Mouse (Mus musculus) liver, embryonic 11.5 days (tissue): Measurements from ENCODE around the gene Hist2h2aa2. TPM values are rescaled to one million over a fixed set of nuclear protein-coding genes. Genes with fewer than 3 reads are reported as not detected.
"Not testable (repeated sequence)": the region's sequence is repeated elsewhere in the genome, so short reads cannot be mapped to it uniquely, and the experiment has no call there.

ENCODE experiments used
- ATAC-seq: fragments of 200-750 bp; cut with Nextera tagmentation; replicated peaks from 2 replicates; pipeline ENCODE4 v1.8.0; 2017; ENCODE audit warnings: moderate number of reproducible peaks, mild to moderate bottlenecking, moderate TSS enrichment, moderate library complexity; ENCODE audit not compliant: low FRiP score
- DNase-seq: peaks from one replicate; pipeline ENCODE4 v3.0.0-alpha.2; 2017; ENCODE audit warnings: low spot score
- H3K27ac ChIP-seq: fragments of 300-500 bp; sonication (generic); 2 replicates; pipeline ENCODE4 v1.5.1; 2014; ENCODE audit warnings: mild to moderate bottlenecking, low read depth, low read length, control low read depth
- H3K27me3 ChIP-seq: fragments of 300-500 bp; sonication (generic); replicated peaks from 2 replicates; pipeline ENCODE4 v1.6.1; 2014; ENCODE audit warnings: low read length, mixed read lengths; ENCODE audit not compliant: control insufficient read depth, insufficient read depth
- H3K36me3 ChIP-seq: fragments of 300-500 bp; sonication (generic); 2 replicates; pipeline ENCODE4 v1.6.1; 2014; ENCODE audit warnings: mild to moderate bottlenecking, low read length, moderate library complexity, mixed read lengths; ENCODE audit not compliant: control insufficient read depth, insufficient read depth
- H3K4me1 ChIP-seq: fragments of 300-500 bp; sonication (generic); replicated peaks from 2 replicates; pipeline ENCODE4 v1.6.1; 2014; ENCODE audit warnings: low read length, mixed read lengths; ENCODE audit not compliant: control insufficient read depth, insufficient read depth
- H3K4me2 ChIP-seq: fragments of 300-500 bp; sonication (generic); 2 replicates; pipeline ENCODE4 v1.6.1; 2014; ENCODE audit warnings: mild to moderate bottlenecking, control low read depth, moderate library complexity
- H3K4me3 ChIP-seq: fragments of 300-500 bp; sonication (generic); 2 replicates; pipeline ENCODE4 v1.5.1; 2014; ENCODE audit warnings: low read depth, low read length, control low read depth
- H3K9ac ChIP-seq: fragments of 300-500 bp; sonication (generic); 2 replicates; pipeline ENCODE4 v1.6.1; 2014; ENCODE audit warnings: low read depth, low read length, control low read depth
- H3K9me3 ChIP-seq: fragments of 300-500 bp; sonication (generic); 2 replicates; pipeline ENCODE4 v1.6.1; 2016; ENCODE audit warnings: low read length, inconsistent platforms, mixed read lengths; ENCODE audit not compliant: control insufficient read depth
- WGBS: fragments of 180-500 bp; shearing (Covaris S2); extraction: QIAGEN DNeasy Blood & Tissue Kit; methylation state at CpG from one replicate; pipeline ENCODE4 v1.1.7; 2014; 5-methylcytosine and 5-hydroxymethylcytosine counted together
- polyA plus RNA-seq: library from polyadenylated mRNA; unstranded; fragments of >200 nt; fragmentation: Nextera tagmentation; extraction: Ambion mirVana; gene quantifications from 2 replicates; pipeline ENCODE4 v1.2.1, GENCODE M21; 2014

Hist2h2aa2 gene
- polyA plus RNA-seq, 1 experiment from 2014 or later: 34.5 TPM

GRCm38 (mm10) chr3:96269511-96270474, 29.7 kb upstream of the Hist2h2aa2 start, which contains the start of gene Hist2h2bb:
Gene Hist2h2bb, plus strand, starts transcription at chr3:96269752.
- Histone ChIP-seq H3K9me3 (no peaks in the 10 kb centered on the region), H3K4me1 (peaks cover 10% of the 10 kb centered on the region), H3K27ac (peak within 1 kb of the TSS; percentile 100), H3K36me3 (no peaks in the 10 kb centered on the region), H3K4me3 (peak within 1 kb of the TSS; percentile 53), H3K9ac (peak within 1 kb of the TSS; percentile 88), H3K4me2 (peak within 1 kb of the TSS; percentile 82), H3K27me3 (no peaks in the 10 kb centered on the region)
- ATAC-seq (peak; percentile 92), DNase-seq (peak; percentile 88)
- under 1% methylated on average over 45 of the region's 45 CpGs for WGBS

- Histone ChIP-seq H3K4me1 (peaks cover 16% of the 10 kb centered on the region), H3K9ac (peak overlapping the region; percentile 88), H3K27ac (peak overlapping the region; percentile 100), H3K4me3 (peak overlapping the region; percentile 53), H3K4me2 (peak overlapping the region; percentile 82)
- DNase-seq, H3K36me3 ChIP-seq, H3K27me3 ChIP-seq, H3K9me3 ChIP-seq: not testable (repeated sequence)
- WGBS: under 1% methylated on average over 12 of the region's 44 CpGs
- peak; percentile 46 for ATAC-seq
Measured at GRCm38 (mm10) chr3:96268776-96269378, 28.8 kb upstream of the Hist2h2aa2 start.

- Histone ChIP-seq H3K4me2 (peak within 1 kb of the TSS; percentile 82), H3K9me3 (no peaks in the 10 kb centered on the region), H3K4me3 (peak within 1 kb of the TSS; percentile 53), H3K4me1 (peaks cover 16% of the 10 kb centered on the region), H3K27me3 (no peaks in the 10 kb centered on the region), H3K36me3 (no peaks in the 10 kb centered on the region), H3K27ac (peak within 1 kb of the TSS; percentile 100), H3K9ac (peak within 1 kb of the TSS; percentile 88)
- ATAC-seq (peak; percentile 60), DNase-seq (peak; percentile 76)
- 21% methylated on average over 30 of the region's 30 CpGs for WGBS
Measured at GRCm38 (mm10) chr3:96268051-96268775, 28.1 kb upstream of the Hist2h2aa2 start, which contains the start of gene Hist2h3b. Gene Hist2h3b, plus strand, starts transcription at chr3:96268654.

GRCm38 (mm10) chr3:96267541-96267940, 27.5 kb upstream of the Hist2h2aa2 start:
- Histone ChIP-seq H3K27ac (peak overlapping the region; percentile 93), H3K9ac (peak overlapping the region; percentile 66), H3K9me3 (no peaks in the 10 kb centered on the region), H3K4me1 (peaks cover 16% of the 10 kb centered on the region), H3K4me3 (no peak overlapping the region), H3K36me3 (no peaks in the 10 kb centered on the region), H3K4me2 (no peak overlapping the region), H3K27me3 (no peaks in the 10 kb centered on the region)
- no peak for ATAC-seq
- DNase-seq: no peak
- 82% methylated on average over 4 of the region's 4 CpGs for WGBS

GRCm38 (mm10) chr3:96266132-96266710, 26.1 kb upstream of the Hist2h2aa2 start:
- Histone ChIP-seq H3K9ac (peak overlapping the region; percentile 55; the same call in 1 of the 2 replicates), H3K4me1 (peaks cover 21% of the 10 kb centered on the region), H3K9me3 (no peaks in the 10 kb centered on the region), H3K27me3 (no peaks in the 10 kb centered on the region), H3K27ac (peak overlapping the region; percentile 74), H3K4me3 (no peak overlapping the region), H3K36me3 (no peaks in the 10 kb centered on the region), H3K4me2 (no peak overlapping the region)
- DNase-seq: no peak
- 63% methylated on average over 8 of the region's 8 CpGs for WGBS
- no peak for ATAC-seq

GRCm38 (mm10) chr3:96264404-96264949, 24.4 kb upstream of the Hist2h2aa2 start:
- Histone ChIP-seq H3K27me3 (no peaks in the 10 kb centered on the region), H3K4me3 (peak overlapping the region; percentile 56)

GRCm38 (mm10) chr3:96263558-96264403, 23.7 kb upstream of the Hist2h2aa2 start:
- ATAC-seq (0 out of 2 replicates have a peak, but pooled peaks have one; percentile 24), DNase-seq (peak; percentile 76)
- Histone ChIP-seq H3K36me3 (no peaks in the 10 kb centered on the region), H3K9me3 (no peaks in the 10 kb centered on the region), H3K27ac (peak overlapping the region; percentile 100), H3K4me1 (peaks cover 17% of the 10 kb centered on the region), H3K4me3 (peak overlapping the region; percentile 56), H3K4me2 (peak overlapping the region; percentile 84), H3K9ac (peak overlapping the region; percentile 93), H3K27me3 (no peaks in the 10 kb centered on the region)
- 10% methylated on average over 27 of the region's 27 CpGs for WGBS

More at GRCm38 (mm10) chr3:96264404-96264949, 24.4 kb upstream of the Hist2h2aa2 start:
- WGBS: 74% methylated on average over 7 of the region's 7 CpGs
- no peaks in the 10 kb centered on the region for H3K36me3 ChIP-seq
- H3K27ac ChIP-seq: peak overlapping the region; percentile 100
- peaks cover 17% of the 10 kb centered on the region for H3K4me1 ChIP-seq
- ATAC-seq: no peak
- H3K9ac ChIP-seq: peak overlapping the region; percentile 93
- no peaks in the 10 kb centered on the region for H3K9me3 ChIP-seq
- DNase-seq: no peak
- H3K4me2 ChIP-seq: peak overlapping the region; percentile 84
